Mouse (Mus musculus) lung, postnatal 0 days (tissue): ENCODE results near the gene Scnn1a. TPM values are rescaled to one million over a fixed set of nuclear protein-coding genes. Genes with fewer than 3 reads are reported as not detected.

Experiments
- ATAC-seq: fragments of 200-750 bp; cut with Nextera tagmentation; 2 replicates; pipeline ENCODE4 v1.8.0; 2017; ENCODE audit warnings: moderate library complexity
- DNase-seq: peaks from one replicate; pipeline ENCODE4 v3.0.0-alpha.2; 2016; ENCODE audit warnings: low spot score
- H3K27ac ChIP-seq: fragments of 300-500 bp; sonication (generic); 2 replicates; pipeline ENCODE4 v1.5.1; 2014; ENCODE audit warnings: antibody characterized with exemption, mild to moderate bottlenecking, low read length, mixed read lengths
- H3K27me3 ChIP-seq: fragments of 300-500 bp; sonication (generic); replicated peaks from 2 replicates; pipeline ENCODE4 v1.6.1; 2014; ENCODE audit warnings: low read length, mixed read lengths; ENCODE audit not compliant: insufficient read depth
- H3K36me3 ChIP-seq: fragments of 300-500 bp; sonication (generic); 2 replicates; pipeline ENCODE4 v1.6.1; 2014; ENCODE audit warnings: low read length, mixed read lengths; ENCODE audit not compliant: insufficient read depth
- H3K4me1 ChIP-seq: fragments of 300-500 bp; sonication (generic); 2 replicates; pipeline ENCODE4 v1.6.1; 2014; ENCODE audit warnings: antibody characterized with exemption, low read depth, low read length, mixed read lengths; ENCODE audit not compliant: insufficient read depth
- H3K4me2 ChIP-seq: fragments of 300-500 bp; sonication (generic); replicated peaks from 2 replicates; pipeline ENCODE4 v1.6.1; 2014; ENCODE audit warnings: low read depth, mild to moderate bottlenecking, low read length, moderate library complexity, mixed read lengths
- H3K4me3 ChIP-seq: fragments of 300-500 bp; sonication (generic); 2 replicates; pipeline ENCODE4 v1.5.1; 2014; ENCODE audit warnings: low read depth, low read length
- H3K9ac ChIP-seq: fragments of 300-500 bp; sonication (generic); replicated peaks from 2 replicates; pipeline ENCODE4 v1.6.1; 2014; ENCODE audit warnings: low read depth, mild to moderate bottlenecking
- H3K9me3 ChIP-seq: fragments of 300-500 bp; sonication (generic); 2 replicates; pipeline ENCODE4 v1.6.1; 2016; ENCODE audit warnings: low read length, mixed read lengths
- CTCF ChIP-seq: IDR thresholded peaks from 2 replicates; pipeline ENCODE4 v1.5.1; 2016; ENCODE audit warnings: antibody characterized with exemption, mild to moderate bottlenecking
- EP300 ChIP-seq: IDR thresholded peaks from 2 replicates; pipeline ENCODE4 v1.6.1; 2016; ENCODE audit warnings: antibody characterized with exemption, mild to moderate bottlenecking, control low read depth
- WGBS: fragments of 180-500 bp; shearing (Covaris S2); extraction: QIAGEN DNeasy Blood & Tissue Kit; methylation state at CpG from one replicate; pipeline ENCODE4 v1.1.7; 2014; 5-methylcytosine and 5-hydroxymethylcytosine counted together
- polyA plus RNA-seq: library from polyadenylated mRNA; unstranded; fragments of >200 nt; fragmentation: Nextera tagmentation; extraction: Ambion mirVana; gene quantifications from 2 replicates; pipeline ENCODE4 v1.2.1, GENCODE M21; 2015

Gene Scnn1a
- polyA plus RNA-seq, 1 experiment from 2014 or later: 123 TPM

DNA sequence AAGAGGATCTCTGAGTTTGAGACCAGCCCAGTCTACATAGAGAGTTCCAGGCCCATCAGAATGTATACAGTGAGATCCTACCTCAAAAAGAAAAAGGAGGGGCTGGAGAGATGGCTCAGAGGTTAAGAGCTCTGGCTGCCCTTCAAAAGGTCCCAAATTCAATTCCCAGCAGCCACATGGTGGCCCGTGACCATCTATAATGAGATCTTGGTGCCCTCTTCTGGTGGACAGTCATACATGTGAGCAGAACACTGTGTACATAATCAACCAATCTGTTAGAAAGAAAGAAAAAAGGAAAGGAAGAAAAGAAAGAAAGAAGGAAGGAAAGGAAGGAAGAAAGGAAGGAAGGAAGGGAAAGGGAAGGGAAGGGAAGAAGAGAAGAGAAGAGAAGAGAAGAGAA is 45.7 kb downstream of the Scnn1a start:
- Histone ChIP-seq H3K27ac (no peak overlapping the region), H3K9me3 (no peaks in the 10 kb centered on the region), H3K36me3 (peaks cover 6% of the 10 kb centered on the region; the same call in 1 of the 2 replicates), H3K4me3 (no peak overlapping the region), H3K4me2 (no peak overlapping the region), H3K27me3 (no peaks in the 10 kb centered on the region), H3K9ac (no peak overlapping the region), H3K4me1 (no peaks in the 10 kb centered on the region; the same call in 1 of the 2 replicates)
- DNase-seq (no peak), ATAC-seq (no peak)
- TF ChIP-seq CTCF: peak; percentile 55
- TF ChIP-seq EP300: no peak
- WGBS: 75% methylated on average over 1 of the region's 1 CpGs

- no peaks in the 10 kb centered on the region for H3K27me3 ChIP-seq
- no peak overlapping the region for H3K9ac ChIP-seq
- TF ChIP-seq CTCF (no peak), EP300 (peak; percentile 38; the same call in 1 of the 2 replicates)
- H3K9me3 ChIP-seq: no peaks in the 10 kb centered on the region
- 26% methylated on average over 4 of the region's 4 CpGs for WGBS
- no peak overlapping the region; the same call in 1 of the 2 replicates for H3K27ac ChIP-seq
- DNase-seq (peak; percentile 84), ATAC-seq (peak; percentile 70)
- H3K4me1 ChIP-seq: no peaks in the 10 kb centered on the region; the same call in 1 of the 2 replicates
- H3K36me3 ChIP-seq: no peaks in the 10 kb centered on the region
- H3K4me3 ChIP-seq: no peak overlapping the region
- H3K4me2 ChIP-seq: no peak overlapping the region
Observed at GRCm38 (mm10) chr6:125367758-125368371, 47.4 kb downstream of the Scnn1a start.

DNA sequence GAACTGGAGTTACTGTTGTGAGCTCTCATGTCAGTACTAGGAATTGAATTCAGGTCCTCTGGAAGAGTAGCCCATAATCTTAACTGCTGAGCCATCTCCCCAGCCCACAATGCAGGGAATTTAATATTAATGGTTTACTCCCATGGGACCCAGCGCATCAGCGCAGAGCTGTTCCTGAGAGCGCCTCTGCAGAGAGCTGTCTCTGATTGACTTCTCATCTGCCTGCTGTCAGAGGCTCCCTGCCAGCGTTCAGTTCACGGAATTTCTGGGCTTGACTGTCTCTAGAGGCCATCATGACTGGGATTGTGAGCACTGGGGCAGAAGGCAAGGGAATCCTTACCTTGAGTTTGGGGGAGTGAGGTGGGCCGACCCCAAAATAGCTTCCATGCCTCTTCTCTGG is 56.6 kb downstream of the Scnn1a start:
- no peak for DNase-seq
- Histone ChIP-seq H3K4me1 (peaks cover 16% of the 10 kb centered on the region; the same call in 1 of the 2 replicates), H3K27me3 (peaks cover 6% of the 10 kb centered on the region; the same call in 1 of the 2 replicates), H3K36me3 (no peaks in the 10 kb centered on the region), H3K27ac (no peak overlapping the region), H3K9ac (no peak overlapping the region), H3K4me2 (no peak overlapping the region), H3K9me3 (no peaks in the 10 kb centered on the region), H3K4me3 (no peak overlapping the region)
- WGBS: 62% methylated on average over 6 of the region's 6 CpGs
- TF ChIP-seq CTCF: no peak
- TF ChIP-seq EP300: no peak
- ATAC-seq: no peak

DNA sequence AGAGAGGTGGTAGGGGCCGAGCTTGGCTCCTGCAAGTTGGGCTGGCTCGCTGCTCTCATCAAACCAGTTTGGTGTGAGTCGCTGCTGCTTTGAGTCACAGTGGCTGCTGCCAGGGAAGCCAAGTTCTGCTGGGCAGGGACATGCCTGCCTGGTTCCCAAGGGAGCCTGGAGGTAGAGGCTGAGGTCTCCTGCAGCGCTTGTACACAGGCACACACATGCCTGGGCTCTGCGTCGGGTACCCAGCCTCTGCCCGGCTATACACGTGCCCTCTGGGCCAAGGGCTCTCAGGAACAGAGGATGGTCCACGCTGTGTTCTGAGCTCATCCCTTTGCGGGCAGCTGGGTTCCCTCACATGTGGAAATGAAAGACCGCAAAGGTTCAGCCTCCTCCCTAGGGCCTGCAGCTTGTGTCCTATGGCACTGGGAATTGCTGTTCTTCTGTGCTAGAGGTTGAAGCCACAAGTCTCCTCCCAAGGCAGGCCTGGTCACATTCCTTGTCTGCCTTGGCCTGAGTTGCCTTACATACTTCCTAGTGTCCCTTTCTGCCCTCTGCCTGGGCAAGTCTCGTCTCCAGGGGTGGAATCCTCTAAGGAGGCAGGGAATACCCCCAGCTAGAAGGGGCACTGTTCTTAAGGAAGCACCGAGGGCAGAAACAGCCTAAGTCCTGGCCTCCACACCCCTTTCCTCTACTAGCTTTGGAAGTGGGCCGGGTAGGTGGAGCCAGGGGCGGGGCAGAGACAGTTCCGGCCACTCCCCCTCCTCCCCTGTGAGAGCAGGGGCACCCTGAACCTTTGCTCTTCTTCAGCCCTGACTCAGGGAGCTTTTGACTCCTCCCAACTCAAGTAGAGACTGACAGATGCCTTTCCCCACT is 57.4 kb downstream of the Scnn1a start:
- no peaks in the 10 kb centered on the region for H3K36me3 ChIP-seq
- H3K4me1 ChIP-seq: peaks cover 16% of the 10 kb centered on the region; the same call in 1 of the 2 replicates
- H3K27me3 ChIP-seq: peaks cover 10% of the 10 kb centered on the region; the same call in 1 of the 2 replicates
- ATAC-seq (peak; percentile 75), DNase-seq (peak; percentile 85)
- WGBS: 35% methylated on average over 16 of the region's 16 CpGs
- no peaks in the 10 kb centered on the region for H3K9me3 ChIP-seq
- no peak for TF ChIP-seq CTCF
- no peak overlapping the region for H3K9ac ChIP-seq
- no peak overlapping the region for H3K27ac ChIP-seq
- no peak overlapping the region for H3K4me3 ChIP-seq
- H3K4me2 ChIP-seq: peak overlapping the region; percentile 27; the same call in 1 of the 2 replicates

- Histone ChIP-seq H3K27ac (no peak overlapping the region), H3K4me2 (peak overlapping the region; percentile 27; the same call in 1 of the 2 replicates), H3K9me3 (no peaks in the 10 kb centered on the region), H3K4me1 (peaks cover 16% of the 10 kb centered on the region; the same call in 1 of the 2 replicates), H3K27me3 (peaks cover 10% of the 10 kb centered on the region; the same call in 1 of the 2 replicates), H3K36me3 (no peaks in the 10 kb centered on the region), H3K9ac (no peak overlapping the region), H3K4me3 (no peak overlapping the region)
- DNase-seq (no peak), ATAC-seq (no peak)
- TF ChIP-seq EP300: no peak
- no peak for TF ChIP-seq CTCF
- 22% methylated on average over 6 of the region's 6 CpGs for WGBS
Observed at GRCm38 (mm10) chr6:125378621-125379020, 58.2 kb downstream of the Scnn1a start.

DNA sequence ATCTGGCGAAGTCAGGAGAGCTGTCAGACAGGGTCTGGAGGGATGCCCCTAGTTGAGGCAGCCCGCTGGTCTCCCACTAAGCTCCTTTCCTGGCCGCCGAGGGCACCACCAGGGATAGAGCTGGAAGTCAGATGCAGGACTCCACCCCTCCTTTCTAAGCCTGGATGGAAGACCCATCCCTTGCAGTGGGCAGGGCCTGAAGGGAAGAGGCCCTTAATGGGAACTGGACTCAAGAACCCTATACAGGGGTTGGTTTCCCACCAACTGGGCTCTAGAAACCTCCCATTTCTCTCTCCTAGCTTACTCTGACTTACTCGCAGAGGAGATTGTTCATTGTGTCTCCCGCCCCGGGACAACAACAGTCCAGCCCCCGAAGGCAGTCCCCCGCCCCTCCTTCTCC is 59.3 kb downstream of the Scnn1a start:
- TF ChIP-seq CTCF (no peak), EP300 (no peak)
- Histone ChIP-seq H3K4me1 (peaks cover 16% of the 10 kb centered on the region; the same call in 1 of the 2 replicates), H3K4me3 (peak overlapping the region; percentile 28), H3K27me3 (peaks cover 10% of the 10 kb centered on the region; the same call in 1 of the 2 replicates), H3K9ac (no peak overlapping the region), H3K4me2 (peak overlapping the region; percentile 63), H3K36me3 (no peaks in the 10 kb centered on the region), H3K27ac (no peak overlapping the region), H3K9me3 (no peaks in the 10 kb centered on the region)
- 9% methylated on average over 9 of the region's 9 CpGs for WGBS
- ATAC-seq: peak; percentile 33; the same call in 1 of the 2 replicates
- no peak for DNase-seq
